Mouse (Mus musculus) stomach, embryonic 14.5 days (tissue): ENCODE measurements around the gene Decr2. TPM values are rescaled to one million over a fixed set of nuclear protein-coding genes. Genes with fewer than 3 reads are reported as not detected.

Experiments
- ATAC-seq: fragments of 200-750 bp; cut with Nextera tagmentation; 2 replicates; pipeline ENCODE4 v1.8.0; 2017; ENCODE audit warnings: low read depth, moderate TSS enrichment; ENCODE audit not compliant: insufficient number of reproducible peaks, insufficient read depth, low FRiP score
- H3K27ac ChIP-seq: fragments of 300-500 bp; sonication (generic); 2 replicates; pipeline ENCODE4 v1.5.1; 2014; ENCODE audit warnings: mild to moderate bottlenecking, low read length, moderate library complexity, mixed read lengths
- H3K27me3 ChIP-seq: fragments of 300-500 bp; sonication (generic); 2 replicates; pipeline ENCODE4 v1.6.1; 2014; ENCODE audit warnings: low read length, control low read depth, mixed read lengths; ENCODE audit not compliant: control insufficient read depth, insufficient read depth
- H3K36me3 ChIP-seq: fragments of 300-500 bp; sonication (generic); 2 replicates; pipeline ENCODE4 v1.6.1; 2014; ENCODE audit warnings: mild to moderate bottlenecking, control low read depth, low read length, moderate library complexity, mixed read lengths; ENCODE audit not compliant: control insufficient read depth, insufficient read depth
- H3K4me1 ChIP-seq: fragments of 300-500 bp; sonication (generic); 2 replicates; pipeline ENCODE4 v1.6.1; 2014; ENCODE audit warnings: low read length, control low read depth, mixed read lengths; ENCODE audit not compliant: control insufficient read depth, insufficient read depth
- H3K4me2 ChIP-seq: fragments of 300-500 bp; sonication (generic); replicated peaks from 2 replicates; pipeline ENCODE4 v1.6.1; 2014; ENCODE audit warnings: low read depth, low read length, control low read depth
- H3K4me3 ChIP-seq: fragments of 300-500 bp; sonication (generic); 2 replicates; pipeline ENCODE4 v1.5.1; 2014; ENCODE audit warnings: low read depth, low read length, control low read depth
- H3K9ac ChIP-seq: fragments of 300-500 bp; sonication (generic); replicated peaks from 2 replicates; pipeline ENCODE4 v1.6.1; 2014; ENCODE audit warnings: low read depth, mild to moderate bottlenecking, control low read depth, low read length, moderate library complexity, mixed read lengths
- H3K9me3 ChIP-seq: fragments of 300-500 bp; sonication (generic); 2 replicates; pipeline ENCODE4 v1.6.1; 2016; ENCODE audit warnings: low read depth, low read length, control low read depth; ENCODE audit not compliant: control insufficient read depth
- WGBS: fragments of 180-500 bp; shearing (Covaris S2); extraction: QIAGEN DNeasy Blood & Tissue Kit; methylation state at CpG from one replicate; pipeline ENCODE4 v1.1.7; 2014; 5-methylcytosine and 5-hydroxymethylcytosine counted together
- polyA plus RNA-seq: library from polyadenylated mRNA; unstranded; fragments of >200 nt; fragmentation: Nextera tagmentation; extraction: Ambion mirVana; gene quantifications from 2 replicates; pipeline ENCODE4 v1.2.1, GENCODE M21; 2014

Decr2 gene
- 34.9 and 40.4 TPM in 2 replicates for polyA plus RNA-seq

- Histone ChIP-seq H3K4me2 (peak within 1 kb of the TSS; percentile 82), H3K36me3 (no peaks in the 10 kb centered on the region), H3K9ac (peak within 1 kb of the TSS; percentile 60), H3K4me3 (peak within 1 kb of the TSS; percentile 49), H3K4me1 (peaks cover 11% of the 10 kb centered on the region; the same call in 1 of the 2 replicates), H3K27ac (peak within 1 kb of the TSS; percentile 80), H3K9me3 (no peaks in the 10 kb centered on the region), H3K27me3 (no peaks in the 10 kb centered on the region)
- under 1% methylated on average over 31 of the region's 32 CpGs for WGBS
- ATAC-seq = peak; percentile 93
Observed at GRCm38 (mm10) chr17:26089905-26090632, at the start of gene Decr2. TSS of gene Decr2 (minus strand) at chr17:26090337.

DNA sequence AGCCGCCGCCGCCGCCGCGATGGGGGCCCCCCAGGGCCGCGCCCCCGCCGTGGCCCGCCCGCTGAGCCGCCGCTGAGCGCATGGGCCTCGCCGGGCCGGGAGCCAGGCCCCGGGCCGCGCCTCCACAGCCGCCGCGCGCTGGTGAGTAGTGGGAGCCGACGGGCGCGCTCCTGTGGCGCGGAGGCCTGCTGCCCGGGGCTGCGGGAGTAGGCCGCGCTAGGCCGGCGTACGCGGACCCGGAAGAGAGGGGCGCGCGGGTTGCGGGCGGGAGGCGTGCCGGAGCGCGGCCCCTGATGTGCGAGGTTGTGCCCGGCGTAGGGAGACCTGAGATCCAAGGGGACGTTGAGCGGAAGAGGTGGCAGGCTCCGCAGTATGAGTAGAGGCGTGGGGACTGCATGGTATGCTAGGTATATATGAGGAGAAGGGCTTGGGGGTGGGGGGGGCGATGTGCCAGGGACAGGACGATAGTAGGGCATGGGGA lies 48.8 kb upstream of the Decr2 start:
- Histone ChIP-seq H3K9ac (peak overlapping the region; percentile 97), H3K27me3 (no peaks in the 10 kb centered on the region), H3K36me3 (peaks cover 12% of the 10 kb centered on the region), H3K27ac (peak overlapping the region; percentile 91), H3K9me3 (no peaks in the 10 kb centered on the region), H3K4me3 (peak overlapping the region; percentile 79), H3K4me1 (peaks cover 13% of the 10 kb centered on the region; the same call in 1 of the 2 replicates), H3K4me2 (peak overlapping the region; percentile 81)
- WGBS = under 1% methylated on average over 56 of the region's 58 CpGs
- ATAC-seq = peak; percentile 60

DNA sequence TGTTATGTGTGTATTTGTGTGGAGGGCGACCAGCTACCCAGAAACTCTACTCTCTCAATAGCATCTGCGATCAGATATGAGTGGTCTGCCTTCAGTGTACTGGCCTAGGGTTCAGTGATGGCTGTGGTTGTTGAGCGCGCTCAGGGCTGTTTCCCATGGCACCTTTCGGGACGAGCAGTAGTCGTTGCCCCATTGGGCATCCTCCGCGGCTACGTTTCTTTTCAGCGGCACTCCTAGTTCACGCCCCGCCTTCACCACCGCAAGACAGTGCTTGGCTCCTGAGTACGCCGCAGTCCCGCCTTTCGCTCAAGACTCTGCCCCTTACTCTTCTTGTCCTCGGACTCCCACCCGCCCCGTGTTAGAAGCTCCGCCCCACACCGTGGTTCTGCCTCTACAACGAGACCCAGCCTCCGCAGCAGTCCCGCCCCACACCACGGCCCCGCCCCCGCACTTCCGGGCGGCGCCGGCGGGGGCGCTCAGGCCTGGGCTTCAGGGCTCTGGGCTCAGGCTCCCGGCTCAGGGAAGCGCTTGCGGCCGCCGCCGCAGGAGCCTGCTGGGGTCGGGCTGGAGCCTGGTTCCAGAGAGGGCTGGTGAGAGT lies 48.2 kb upstream of the Decr2 start, which contains the start of gene Axin1:
TSS of gene Axin1 (plus strand) at position 450 of the 598 bp plus-strand sequence.
- H3K9me3 ChIP-seq = no peaks in the 10 kb centered on the region
- H3K9ac ChIP-seq = peak within 1 kb of the TSS; percentile 97
- no peaks in the 10 kb centered on the region for H3K27me3 ChIP-seq
- H3K4me1 ChIP-seq = peaks cover 13% of the 10 kb centered on the region; the same call in 1 of the 2 replicates
- peak within 1 kb of the TSS; percentile 79 for H3K4me3 ChIP-seq
- H3K4me2 ChIP-seq = peak within 1 kb of the TSS; percentile 81
- H3K36me3 ChIP-seq = peaks cover 7% of the 10 kb centered on the region
- WGBS = 1% methylated on average over 42 of the region's 42 CpGs
- ATAC-seq = peak; percentile 98
- H3K27ac ChIP-seq = peak within 1 kb of the TSS; percentile 91

DNA sequence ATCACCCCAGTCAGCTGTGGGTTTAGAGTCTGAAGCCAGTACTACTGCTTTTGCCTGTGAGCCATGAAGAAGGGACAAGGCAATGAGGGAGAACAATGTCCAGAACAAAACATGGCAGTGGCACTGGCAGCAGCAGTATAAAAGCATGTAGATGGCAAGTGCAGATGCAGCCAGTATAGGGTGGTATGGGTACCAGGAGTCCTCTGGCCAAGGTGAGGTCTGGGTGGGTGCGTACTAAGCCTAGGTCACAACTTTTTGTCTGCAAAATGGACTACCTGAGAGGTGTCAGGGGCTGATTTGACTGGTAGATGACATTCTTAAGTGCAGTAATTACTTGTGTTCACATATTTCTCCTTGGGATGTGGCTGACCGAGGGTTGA lies 47.6 kb upstream of the Decr2 start:
- WGBS = 68% methylated on average over 2 of the region's 2 CpGs
- no peaks in the 10 kb centered on the region for H3K27me3 ChIP-seq
- H3K9me3 ChIP-seq = no peaks in the 10 kb centered on the region
- H3K36me3 ChIP-seq = peaks cover 1% of the 10 kb centered on the region
- no peak for ATAC-seq
- H3K4me3 ChIP-seq = peak overlapping the region; percentile 79; the same call in 1 of the 2 replicates
- H3K4me1 ChIP-seq = peaks cover 13% of the 10 kb centered on the region; the same call in 1 of the 2 replicates
- peak overlapping the region; percentile 52; the same call in 1 of the 2 replicates for H3K27ac ChIP-seq
- peak overlapping the region; percentile 31; the same call in 1 of the 2 replicates for H3K9ac ChIP-seq
- peak overlapping the region; percentile 81 for H3K4me2 ChIP-seq

DNA sequence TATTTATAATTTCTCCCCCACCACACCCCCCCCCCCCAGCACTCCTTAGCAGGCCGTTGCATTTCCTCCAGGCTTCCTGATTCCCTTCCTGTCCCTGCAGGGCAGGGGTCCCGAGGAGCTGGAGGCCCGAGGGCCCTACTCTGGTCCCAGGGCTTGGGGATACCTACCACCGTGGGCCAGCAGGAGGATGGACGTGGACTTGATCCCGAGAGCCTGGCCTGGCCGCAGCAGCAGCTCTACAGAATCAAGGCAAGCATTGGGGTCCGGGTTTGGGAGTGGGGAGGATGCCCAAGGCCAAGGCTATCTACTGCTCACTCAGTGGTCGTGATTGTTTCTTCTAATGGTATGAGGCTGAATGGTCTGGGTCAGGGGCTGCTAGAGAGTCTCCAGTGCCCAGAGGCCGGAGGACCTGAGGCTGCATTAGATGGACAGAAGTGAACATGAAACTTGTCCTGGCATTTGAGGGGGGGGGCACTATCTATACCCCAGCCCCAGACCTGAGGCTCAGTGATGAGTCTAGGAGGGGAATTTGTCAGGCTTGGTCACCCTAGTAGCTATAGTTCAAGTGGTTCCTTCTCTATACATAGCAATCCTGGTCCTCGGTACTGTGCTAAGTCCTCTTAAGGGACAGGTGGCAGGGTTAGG lies 47.1 kb upstream of the Decr2 start:
- Histone ChIP-seq H3K4me3 (no peak overlapping the region), H3K4me1 (peaks cover 13% of the 10 kb centered on the region; the same call in 1 of the 2 replicates), H3K9me3 (no peaks in the 10 kb centered on the region), H3K27ac (no peak overlapping the region), H3K4me2 (no peak overlapping the region), H3K9ac (no peak overlapping the region), H3K36me3 (no peaks in the 10 kb centered on the region; the same call in 1 of the 2 replicates), H3K27me3 (no peaks in the 10 kb centered on the region)
- ATAC-seq = no peak
- 86% methylated on average over 11 of the region's 11 CpGs for WGBS

- Histone ChIP-seq H3K27ac (no peak overlapping the region), H3K9me3 (no peaks in the 10 kb centered on the region), H3K36me3 (peaks cover 29% of the 10 kb centered on the region), H3K27me3 (no peaks in the 10 kb centered on the region), H3K9ac (no peak overlapping the region), H3K4me3 (no peak overlapping the region), H3K4me1 (no peaks in the 10 kb centered on the region), H3K4me2 (no peak overlapping the region)
- ATAC-seq = no peak
- 91% methylated on average over 18 of the region's 18 CpGs for WGBS
Observed at GRCm38 (mm10) chr17:26131856-26132853, 42.0 kb upstream of the Decr2 start.

DNA sequence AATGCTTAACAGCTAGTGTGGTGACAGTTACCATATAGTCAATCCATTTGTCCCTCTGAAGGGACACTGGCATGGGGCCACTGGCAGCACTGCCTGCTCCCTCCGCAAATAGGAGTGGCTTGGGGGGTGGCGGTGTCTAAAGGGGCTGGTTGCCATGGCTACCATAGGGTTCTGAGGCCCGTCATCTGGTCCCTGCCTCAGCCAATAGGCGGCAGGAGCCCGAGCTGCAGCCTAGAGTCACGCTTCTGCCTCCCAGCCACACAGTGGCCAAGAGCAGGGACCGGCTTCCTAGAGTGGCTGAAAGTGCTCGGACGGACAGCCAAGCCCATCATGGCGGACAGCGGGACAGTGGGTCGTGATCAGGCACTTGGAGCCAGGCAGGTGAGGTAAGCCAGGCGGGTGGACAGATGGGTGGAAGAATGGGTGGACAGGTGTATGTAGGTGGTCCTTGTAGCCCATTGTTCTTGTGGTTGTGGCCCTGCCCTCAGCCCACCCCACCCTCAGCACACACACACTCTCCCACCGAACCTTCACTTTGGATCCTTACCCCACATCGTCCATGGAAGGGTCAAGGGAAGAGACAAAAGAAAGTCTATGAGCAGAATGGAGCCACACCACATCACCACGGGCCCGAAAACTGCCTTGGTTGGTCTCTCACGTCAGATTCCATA lies 41.1 kb upstream of the Decr2 start:
- WGBS = 85% methylated on average over 18 of the region's 18 CpGs
- Histone ChIP-seq H3K9ac (no peak overlapping the region), H3K27me3 (no peaks in the 10 kb centered on the region), H3K4me3 (no peak overlapping the region), H3K4me1 (no peaks in the 10 kb centered on the region), H3K36me3 (peaks cover 38% of the 10 kb centered on the region), H3K4me2 (no peak overlapping the region), H3K9me3 (no peaks in the 10 kb centered on the region), H3K27ac (no peak overlapping the region)
- ATAC-seq = no peak
